Mouse (Mus musculus) lung, postnatal 0 days (tissue): ENCODE data around the gene Klhdc4. TPM values are rescaled to one million over a fixed set of nuclear protein-coding genes. Genes with fewer than 3 reads are reported as not detected.

Source experiments
- ATAC-seq: fragments of 200-750 bp; cut with Nextera tagmentation; 2 replicates; pipeline ENCODE4 v1.8.0; 2017; ENCODE audit warnings: moderate library complexity
- DNase-seq: peaks from one replicate; pipeline ENCODE4 v3.0.0-alpha.2; 2016; ENCODE audit warnings: low spot score
- H3K27ac ChIP-seq: fragments of 300-500 bp; sonication (generic); 2 replicates; pipeline ENCODE4 v1.5.1; 2014; ENCODE audit warnings: antibody characterized with exemption, mild to moderate bottlenecking, low read length, mixed read lengths
- H3K27me3 ChIP-seq: fragments of 300-500 bp; sonication (generic); replicated peaks from 2 replicates; pipeline ENCODE4 v1.6.1; 2014; ENCODE audit warnings: low read length, mixed read lengths; ENCODE audit not compliant: insufficient read depth
- H3K36me3 ChIP-seq: fragments of 300-500 bp; sonication (generic); 2 replicates; pipeline ENCODE4 v1.6.1; 2014; ENCODE audit warnings: low read length, mixed read lengths; ENCODE audit not compliant: insufficient read depth
- H3K4me1 ChIP-seq: fragments of 300-500 bp; sonication (generic); 2 replicates; pipeline ENCODE4 v1.6.1; 2014; ENCODE audit warnings: antibody characterized with exemption, low read depth, low read length, mixed read lengths; ENCODE audit not compliant: insufficient read depth
- H3K4me2 ChIP-seq: fragments of 300-500 bp; sonication (generic); replicated peaks from 2 replicates; pipeline ENCODE4 v1.6.1; 2014; ENCODE audit warnings: low read depth, mild to moderate bottlenecking, low read length, moderate library complexity, mixed read lengths
- H3K4me3 ChIP-seq: fragments of 300-500 bp; sonication (generic); 2 replicates; pipeline ENCODE4 v1.5.1; 2014; ENCODE audit warnings: low read depth, low read length
- H3K9ac ChIP-seq: fragments of 300-500 bp; sonication (generic); replicated peaks from 2 replicates; pipeline ENCODE4 v1.6.1; 2014; ENCODE audit warnings: low read depth, mild to moderate bottlenecking
- H3K9me3 ChIP-seq: fragments of 300-500 bp; sonication (generic); 2 replicates; pipeline ENCODE4 v1.6.1; 2016; ENCODE audit warnings: low read length, mixed read lengths
- CTCF ChIP-seq: IDR thresholded peaks from 2 replicates; pipeline ENCODE4 v1.5.1; 2016; ENCODE audit warnings: antibody characterized with exemption, mild to moderate bottlenecking
- EP300 ChIP-seq: IDR thresholded peaks from 2 replicates; pipeline ENCODE4 v1.6.1; 2016; ENCODE audit warnings: antibody characterized with exemption, mild to moderate bottlenecking, control low read depth
- WGBS: fragments of 180-500 bp; shearing (Covaris S2); extraction: QIAGEN DNeasy Blood & Tissue Kit; methylation state at CpG from one replicate; pipeline ENCODE4 v1.1.7; 2014; 5-methylcytosine and 5-hydroxymethylcytosine counted together
- polyA plus RNA-seq: library from polyadenylated mRNA; unstranded; fragments of >200 nt; fragmentation: Nextera tagmentation; extraction: Ambion mirVana; gene quantifications from 2 replicates; pipeline ENCODE4 v1.2.1, GENCODE M21; 2015

Klhdc4 gene
- polyA plus RNA-seq, 1 experiment from 2014 or later = 22.9 TPM

DNA sequence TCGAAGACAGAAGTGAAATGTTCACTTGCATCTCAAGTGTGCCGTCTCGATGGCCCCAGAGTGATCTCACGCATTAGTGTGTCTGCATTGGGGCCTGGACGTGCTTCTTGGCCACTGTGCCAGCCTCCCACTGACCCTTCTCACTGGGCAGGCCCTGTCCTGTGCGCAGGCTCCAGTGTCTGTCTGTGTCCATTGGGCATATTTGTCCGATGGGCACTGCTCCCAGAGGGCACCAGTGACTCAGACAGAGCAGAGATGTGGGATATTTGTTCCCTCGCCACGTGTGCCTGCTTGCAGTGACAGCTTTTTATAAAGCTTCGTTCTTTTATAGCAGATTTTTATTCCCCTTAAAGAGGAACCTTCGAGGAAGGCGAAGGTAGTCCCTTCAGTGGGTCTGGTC lies 55.5 kb downstream of the Klhdc4 start:
- no peak for ATAC-seq
- Histone ChIP-seq H3K4me1 (no peaks in the 10 kb centered on the region), H3K9ac (no peak overlapping the region), H3K4me3 (no peak overlapping the region), H3K4me2 (no peak overlapping the region), H3K36me3 (no peaks in the 10 kb centered on the region), H3K27ac (no peak overlapping the region), H3K27me3 (no peaks in the 10 kb centered on the region), H3K9me3 (no peaks in the 10 kb centered on the region)
- 86% methylated on average over 12 of the region's 12 CpGs for WGBS
- no peak for DNase-seq
- TF ChIP-seq EP300 (no peak), CTCF (no peak)

DNA sequence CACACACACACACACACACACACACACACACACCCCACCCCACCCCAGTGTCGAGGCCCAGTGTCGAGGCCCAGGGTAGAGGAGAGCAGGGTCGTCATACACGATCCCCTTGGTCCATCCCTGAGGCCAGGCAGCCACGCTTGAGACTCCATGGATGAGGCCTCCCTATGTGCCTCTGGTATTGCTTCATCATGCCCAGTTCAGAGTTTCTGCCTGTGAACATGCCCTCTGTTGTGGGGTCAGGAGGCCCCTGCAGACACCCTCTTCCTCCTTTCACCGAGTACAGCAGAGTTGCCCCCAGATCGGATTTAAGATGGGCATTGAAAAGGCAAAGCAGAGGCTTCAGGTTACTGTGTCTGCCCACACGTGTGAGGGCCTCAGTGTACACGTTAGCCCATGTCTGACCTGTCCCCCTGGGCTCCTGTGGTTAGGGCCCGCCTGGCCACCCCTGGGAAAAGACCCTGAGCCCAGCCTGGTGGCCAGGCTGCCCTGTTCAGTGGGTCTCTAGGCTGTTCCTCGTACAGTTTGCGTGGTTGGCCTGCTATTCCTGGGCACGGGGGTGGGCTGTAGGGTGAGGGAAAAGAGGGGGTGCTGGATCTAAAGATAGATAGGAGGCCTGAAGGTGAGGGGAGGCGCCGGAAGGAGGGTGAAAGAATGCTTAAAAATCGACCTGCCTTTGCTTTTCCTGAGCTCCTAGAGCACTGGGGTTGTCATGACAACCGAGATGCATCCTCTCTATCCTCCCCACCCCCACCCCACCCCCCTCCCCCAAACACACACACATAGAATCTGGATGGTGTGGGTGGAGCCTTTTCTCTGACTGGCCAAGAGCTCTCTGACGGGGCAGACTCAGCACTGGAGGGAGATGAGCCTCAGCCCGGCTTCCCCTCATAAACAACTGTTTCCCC lies 58.3 kb downstream of the Klhdc4 start:
- ATAC-seq (no peak), DNase-seq (no peak)
- Histone ChIP-seq H3K27ac (no peak overlapping the region), H3K27me3 (no peaks in the 10 kb centered on the region), H3K9ac (no peak overlapping the region), H3K36me3 (no peaks in the 10 kb centered on the region), H3K4me2 (no peak overlapping the region), H3K4me1 (no peaks in the 10 kb centered on the region), H3K4me3 (no peak overlapping the region), H3K9me3 (no peaks in the 10 kb centered on the region)
- TF ChIP-seq CTCF (no peak), EP300 (no peak)
- 31% methylated on average over 18 of the region's 19 CpGs for WGBS

DNA sequence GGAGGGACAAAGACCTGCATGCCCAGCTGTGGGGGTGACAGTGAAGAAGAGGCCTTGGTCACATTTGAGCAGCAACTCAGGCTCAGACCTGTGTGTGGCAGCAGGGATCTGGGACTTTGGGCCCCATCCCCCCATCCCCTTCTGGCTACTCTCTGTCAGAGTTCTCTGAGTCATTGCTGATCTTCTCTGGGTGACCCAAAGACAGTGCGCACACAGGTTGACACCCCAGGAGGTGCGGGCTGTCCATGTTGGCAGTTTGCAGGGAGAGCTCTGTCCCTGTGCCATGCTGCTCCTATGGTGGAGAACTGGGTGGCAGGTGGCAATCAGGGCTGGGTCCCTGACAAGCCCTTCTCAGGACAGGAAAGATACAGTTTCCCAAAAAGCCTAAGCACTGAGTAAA lies 59.7 kb downstream of the Klhdc4 start:
- Histone ChIP-seq H3K9me3 (no peaks in the 10 kb centered on the region), H3K4me1 (no peaks in the 10 kb centered on the region), H3K9ac (no peak overlapping the region), H3K36me3 (no peaks in the 10 kb centered on the region), H3K27ac (no peak overlapping the region), H3K4me2 (no peak overlapping the region), H3K27me3 (no peaks in the 10 kb centered on the region), H3K4me3 (no peak overlapping the region)
- TF ChIP-seq EP300 = no peak
- TF ChIP-seq CTCF = no peak
- 72% methylated on average over 2 of the region's 2 CpGs for WGBS
- no peak for ATAC-seq
- no peak for DNase-seq

DNA sequence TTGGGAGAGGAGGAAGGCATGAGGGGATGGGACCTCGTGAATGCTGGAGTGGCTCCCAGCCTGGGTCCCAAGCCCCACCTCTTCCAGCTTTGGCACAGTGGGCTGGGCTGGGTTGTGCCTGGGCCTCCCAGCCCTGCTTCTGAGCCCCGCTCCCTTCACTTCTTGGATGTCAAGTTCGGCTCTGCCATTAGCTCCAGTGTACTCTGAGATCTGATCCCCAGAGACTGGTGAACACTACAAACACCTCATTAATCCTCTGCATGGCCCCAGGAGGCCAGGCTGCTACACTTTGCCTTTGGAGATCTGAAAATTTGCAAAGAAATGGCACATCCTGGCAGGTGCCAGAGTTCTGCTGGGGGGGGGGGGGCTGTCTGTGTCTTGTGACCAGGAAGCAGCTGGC lies 60.3 kb downstream of the Klhdc4 start:
- no peak overlapping the region for H3K4me3 ChIP-seq
- whole genome bisulfite sequencing = 24% methylated on average over 3 of the region's 3 CpGs

DNA sequence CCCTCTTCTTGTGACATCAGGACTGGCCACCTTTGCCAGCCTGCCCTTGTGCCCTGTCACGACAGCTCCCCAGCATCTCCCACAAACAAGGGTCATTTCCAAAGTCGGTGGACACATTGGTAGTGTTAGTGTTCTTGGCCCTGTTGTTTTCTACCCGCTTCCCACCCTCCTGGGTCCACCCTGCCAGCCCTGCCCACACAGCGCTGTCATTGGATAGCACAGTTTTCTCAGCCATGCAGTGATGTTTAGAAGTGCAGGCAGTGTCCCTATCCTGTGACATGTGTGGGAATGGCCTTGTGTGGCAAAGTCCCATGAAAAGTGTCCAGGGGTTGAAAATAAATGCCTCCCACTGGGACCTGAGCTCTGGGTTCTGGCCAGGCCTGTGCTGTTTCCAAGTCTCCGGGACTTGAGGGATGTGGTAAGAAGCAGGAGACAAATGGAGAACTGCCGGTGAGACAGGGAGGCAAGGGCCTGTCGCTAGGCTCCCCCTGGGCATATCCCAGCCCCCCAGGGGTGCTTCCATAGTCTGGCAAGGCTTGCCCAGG lies 63.7 kb downstream of the Klhdc4 start:
- Histone ChIP-seq H3K9me3 (no peaks in the 10 kb centered on the region), H3K36me3 (no peaks in the 10 kb centered on the region), H3K4me3 (no peak overlapping the region), H3K27ac (no peak overlapping the region), H3K9ac (no peak overlapping the region), H3K4me1 (no peaks in the 10 kb centered on the region), H3K4me2 (no peak overlapping the region), H3K27me3 (no peaks in the 10 kb centered on the region)
- ATAC-seq = no peak
- TF ChIP-seq EP300 (no peak), CTCF (no peak)
- DNase-seq = no peak
- whole genome bisulfite sequencing = 60% methylated on average over 7 of the region's 7 CpGs

More for the DNA sequence above, 60.3 kb downstream of the Klhdc4 start:
- Histone ChIP-seq H3K9me3 (no peaks in the 10 kb centered on the region), H3K36me3 (no peaks in the 10 kb centered on the region), H3K27ac (no peak overlapping the region), H3K4me1 (no peaks in the 10 kb centered on the region), H3K27me3 (no peaks in the 10 kb centered on the region), H3K9ac (no peak overlapping the region), H3K4me2 (no peak overlapping the region)
- ATAC-seq (no peak), DNase-seq (no peak)
- TF ChIP-seq CTCF = no peak
- TF ChIP-seq EP300 = no peak

DNA sequence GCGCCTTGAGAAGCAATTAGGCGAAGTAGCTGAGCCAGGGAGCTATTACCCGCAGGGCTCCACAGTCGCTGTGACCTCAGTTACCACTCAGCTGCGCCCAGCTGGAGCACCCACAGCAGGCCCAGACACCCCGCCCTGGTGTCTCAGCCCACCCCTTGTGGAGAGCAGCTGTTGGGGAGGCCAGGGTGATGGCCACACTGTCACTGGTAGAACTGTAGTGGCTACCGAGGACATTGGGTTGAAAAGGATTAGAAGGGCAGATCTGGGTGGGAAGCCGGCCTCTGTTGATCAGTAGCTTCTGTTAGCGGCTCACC lies 65.7 kb downstream of the Klhdc4 start:
- WGBS = 70% methylated on average over 9 of the region's 9 CpGs
- H3K4me2 ChIP-seq = no peak overlapping the region
- no peak overlapping the region for H3K9ac ChIP-seq
- no peaks in the 10 kb centered on the region for H3K9me3 ChIP-seq
- no peak overlapping the region for H3K27ac ChIP-seq
- H3K4me1 ChIP-seq = no peaks in the 10 kb centered on the region
- no peaks in the 10 kb centered on the region for H3K27me3 ChIP-seq
- no peaks in the 10 kb centered on the region for H3K36me3 ChIP-seq
- ATAC-seq (no peak), DNase-seq (no peak)
- no peak overlapping the region for H3K4me3 ChIP-seq
- TF ChIP-seq EP300 = no peak
- TF ChIP-seq CTCF = no peak
